Mouse (Mus musculus): ENCODE data around the gene Slc25a4.
A peak's percentile ranks its signal among the peaks of the same experiment; 100 is the strongest.

Slc25a4 gene

DNA sequence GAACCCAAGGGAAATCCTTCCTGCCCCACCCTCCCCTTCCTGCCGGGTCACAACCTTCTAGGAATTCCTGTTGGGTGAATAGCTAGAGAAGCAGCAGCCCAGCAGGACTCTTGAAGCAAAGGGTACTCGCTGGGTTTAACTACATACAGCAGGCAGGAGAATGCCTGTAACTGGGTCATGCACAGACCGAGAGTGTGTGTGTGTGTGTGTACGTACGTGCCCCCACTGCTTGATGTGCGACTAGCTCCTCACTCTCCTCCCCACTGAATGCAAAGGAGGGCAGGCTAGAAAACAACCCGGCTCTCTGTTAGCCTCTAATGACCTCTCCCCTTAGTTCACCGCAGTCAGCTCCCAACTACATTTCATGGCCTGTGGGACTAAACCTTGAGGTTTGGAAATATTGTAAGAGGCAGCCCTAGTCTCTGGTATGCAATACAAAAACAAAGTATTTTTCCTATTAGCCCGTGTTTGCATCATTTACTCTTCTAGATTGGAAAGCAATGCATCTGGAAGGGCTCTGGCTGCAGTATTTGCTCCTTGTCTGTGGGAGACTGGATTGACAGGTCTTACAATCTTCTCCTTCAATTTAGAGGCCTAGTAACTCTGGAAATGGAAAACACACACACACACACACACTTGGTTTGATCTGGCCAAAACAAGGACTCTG is 6.0 kb downstream of the Slc25a4 start:
- DNase-seq (ENCODE audit: low spot score), result peak; percentile 52

GRCm38 (mm10) chr8:46204301-46204700 is 6.8 kb downstream of the Slc25a4 start:
- DNase-seq (ENCODE audit: low spot score), result no peak

DNA sequence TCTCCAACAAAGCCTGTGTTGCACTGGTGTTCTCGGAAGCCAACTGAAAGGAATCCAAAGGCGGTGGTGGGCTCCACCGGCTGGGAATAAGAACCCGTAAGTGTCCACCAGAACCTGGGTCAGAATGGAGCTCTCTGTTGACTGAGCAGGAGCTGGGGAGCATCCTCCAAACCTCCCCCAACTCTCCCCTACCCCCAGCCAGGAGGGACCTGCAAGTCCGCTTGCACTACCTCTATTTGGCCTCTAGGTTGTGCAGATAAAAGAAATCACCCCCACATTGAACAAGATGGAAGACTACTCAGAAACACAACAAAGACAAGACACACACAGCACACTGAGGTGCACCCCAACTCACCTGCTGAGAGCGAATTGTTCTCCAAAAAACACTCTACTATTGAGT is 8.7 kb downstream of the Slc25a4 start:
- no peak for DNase-seq (ENCODE audit: low spot score)

- DNase-seq (ENCODE audit: low spot score), result no peak
Observed at GRCm38 (mm10) chr8:46197673-46198072, 13.4 kb downstream of the Slc25a4 start.

DNA sequence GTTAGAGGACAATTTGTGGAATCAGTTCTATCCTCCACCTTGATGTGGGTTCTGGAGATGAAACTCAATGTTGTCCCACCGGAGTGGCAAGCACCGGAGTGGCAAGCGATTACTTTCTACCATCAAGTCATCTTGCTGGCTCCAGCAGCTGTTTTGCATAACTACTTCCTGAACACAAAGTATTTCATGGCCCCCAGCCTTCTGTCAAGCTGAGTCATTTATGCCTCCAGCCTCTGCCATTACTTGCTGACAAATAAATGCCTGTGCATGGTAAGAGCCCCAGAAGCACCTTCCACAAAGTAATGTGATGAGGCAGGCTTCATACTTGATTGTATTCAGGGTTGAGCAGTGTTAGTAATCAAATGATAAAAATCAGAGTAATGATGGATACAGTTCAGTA is 14.2 kb downstream of the Slc25a4 start:
- DNase-seq (ENCODE audit: low spot score), result no peak

DNA sequence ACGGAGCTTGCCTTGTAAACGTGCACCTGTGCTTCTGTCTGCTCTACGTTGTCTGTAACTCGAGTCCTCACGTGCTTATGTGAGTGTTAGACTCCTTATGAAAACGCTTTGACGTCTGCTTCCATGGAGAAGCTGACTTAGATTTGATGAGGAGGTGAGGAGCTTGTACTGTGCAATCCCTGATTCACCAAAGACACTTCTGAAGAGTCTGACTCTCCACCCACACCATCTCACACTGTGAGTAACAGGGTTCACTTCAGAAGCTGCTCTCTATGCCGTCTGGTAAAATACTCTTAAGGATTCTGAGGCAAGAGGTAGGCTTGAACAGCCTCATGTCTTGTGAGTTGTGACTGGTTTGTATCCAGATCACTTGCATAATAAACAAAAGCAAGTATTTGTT is 18.0 kb downstream of the Slc25a4 start:
- no peak for DNase-seq (ENCODE audit: low spot score)

- peak; percentile 76 for DNase-seq (ENCODE audit: low spot score)
Observed at GRCm38 (mm10) chr8:46185361-46185760, 25.7 kb downstream of the Slc25a4 start.

GRCm38 (mm10) chr8:46180136-46180535 is 30.9 kb downstream of the Slc25a4 start:
- DNase-seq (ENCODE audit: low spot score), result no peak

GRCm38 (mm10) chr8:46173651-46174050 is 37.4 kb downstream of the Slc25a4 start:
- DNase-seq (ENCODE audit: low spot score), result no peak

- no peak for DNase-seq (ENCODE audit: low spot score)
Observed at GRCm38 (mm10) chr8:46163870-46164190, 47.3 kb downstream of the Slc25a4 start.

- DNase-seq (ENCODE audit: low spot score), result peak; percentile 98
Observed at GRCm38 (mm10) chr8:46162953-46163869, 47.9 kb downstream of the Slc25a4 start.
